Mouse (Mus musculus) urinary bladder, adult 18-20 months (tissue): Measurements from ENCODE around the gene Pate1.

Experiments
- DNase-seq, 2 experiments: peaks; one replicate each; pipeline ENCODE4 v3.0.0; 2022; ENCODE audit warnings: low spot score in 2 of 2, mixed read lengths in 2 of 2

Gene Pate1

DNA sequence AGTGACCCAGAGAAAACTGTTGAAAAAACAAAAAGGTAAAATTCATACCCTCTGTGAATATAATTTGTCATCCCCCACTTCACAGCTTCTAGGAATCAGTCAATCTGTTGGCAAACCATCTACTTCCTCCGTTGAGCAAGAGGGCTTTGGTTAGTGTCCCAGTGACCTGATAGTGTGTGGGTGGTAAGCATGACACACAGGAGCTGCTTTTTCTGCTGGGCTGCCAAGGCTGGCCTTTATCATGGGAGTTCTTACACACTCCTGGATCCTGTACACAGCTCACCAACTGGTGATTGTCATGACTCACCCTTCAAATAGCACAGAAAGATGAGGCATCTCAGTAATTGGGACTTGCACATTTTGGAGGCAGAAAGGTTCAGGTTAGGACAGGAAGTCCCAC is at the start of gene Pate1:
Gene Pate1 (minus strand): TSS at position 378 of the 400 bp plus-strand sequence.
- DNase-seq, result no peak

DNA sequence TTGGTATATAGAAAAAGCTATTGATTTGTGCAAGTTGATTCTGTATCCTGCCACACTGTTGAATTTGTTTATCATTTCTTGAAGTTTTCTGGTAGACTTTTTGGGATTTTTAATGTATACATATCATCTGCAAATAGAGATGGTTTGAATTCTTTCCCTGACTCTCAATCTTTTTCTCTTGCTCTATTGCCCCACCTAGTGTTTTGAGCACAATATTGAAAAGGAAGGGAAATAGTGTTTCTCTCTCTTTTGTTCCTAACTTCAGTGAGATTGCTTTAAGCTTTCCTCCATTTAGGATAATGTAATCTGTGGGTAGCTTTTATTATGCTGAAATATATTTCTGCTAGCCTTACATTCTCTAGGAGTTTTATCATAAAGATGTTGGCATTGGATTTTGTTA is 20.1 kb upstream of the Pate1 start:
- DNase-seq, result no peak

DNA sequence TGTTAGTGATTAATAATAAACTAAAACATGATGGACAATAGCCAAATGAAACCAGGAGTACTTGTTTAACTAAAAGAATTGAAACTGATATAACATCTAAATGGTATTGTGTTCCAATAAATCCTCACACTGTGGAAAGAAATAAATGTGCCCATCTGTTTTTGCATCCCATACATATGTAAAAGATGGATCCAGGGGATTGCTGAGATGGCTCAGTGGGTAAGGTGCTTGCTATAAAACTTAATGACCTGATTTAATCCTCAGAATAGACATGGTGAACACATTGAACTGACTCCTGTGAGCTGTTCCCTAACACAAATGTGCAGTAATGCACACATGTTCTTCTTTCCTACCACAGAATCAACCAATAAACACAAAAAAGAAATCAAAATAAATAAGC is 4.7 kb upstream of the Pate1 start:
- DNase-seq, result no peak

DNA sequence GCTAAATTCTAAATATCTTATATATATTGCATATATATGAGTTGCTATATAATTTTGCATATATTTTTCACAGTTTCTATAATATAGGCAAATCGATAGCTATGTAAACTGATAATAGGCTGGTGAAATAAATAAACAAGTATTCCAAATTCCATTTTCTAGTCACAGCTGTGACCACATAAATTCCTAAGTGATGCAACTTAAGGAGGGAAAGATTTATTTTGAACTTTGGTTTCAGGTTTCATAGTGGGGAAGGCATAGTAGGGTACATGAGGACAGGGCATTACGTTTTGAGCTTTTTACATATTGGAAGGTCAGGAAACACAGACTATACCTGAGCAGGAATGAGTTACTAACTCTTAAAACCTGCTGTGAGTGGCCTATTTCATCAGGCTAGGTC is 13.6 kb downstream of the Pate1 start:
- no peak for DNase-seq

DNA sequence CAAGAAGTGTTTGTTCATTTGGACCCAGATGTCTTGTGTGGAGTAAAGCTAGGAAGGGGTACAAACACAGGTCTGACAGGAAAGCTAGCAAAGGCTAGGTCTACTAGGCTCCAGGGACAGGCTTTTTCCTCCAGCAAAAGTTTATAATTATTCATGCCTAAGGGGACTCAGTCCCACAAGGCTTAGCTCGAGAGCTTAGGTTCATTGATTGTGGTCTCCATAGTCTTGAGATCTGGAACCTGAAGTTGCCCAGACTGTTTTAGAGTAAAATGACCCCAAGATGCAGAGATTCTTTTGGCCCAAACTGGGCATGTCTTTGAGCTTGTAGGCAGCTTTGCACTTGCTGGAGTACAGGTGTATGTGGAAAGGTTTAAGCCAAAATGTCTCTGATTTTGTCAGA is 39.1 kb downstream of the Pate1 start, which contains the start of gene Pate3:
Gene Pate3 (minus strand): TSS at position 101 of the 400 bp plus-strand sequence.
- DNase-seq, result no peak
